Mouse (Mus musculus) erythroid progenitor cell, adult 5-6 weeks (primary cell): ENCODE results near the gene Gm12355. TPM values are rescaled to one million over a fixed set of nuclear protein-coding genes. Genes with fewer than 3 reads are reported as not detected.
"Not testable (repeated sequence)": the region's sequence is repeated elsewhere in the genome, so short reads cannot be mapped to it uniquely, and the experiment has no call there.

Experiments used
- ATAC-seq: replicated peaks from 2 replicates; pipeline ENCODE4 v1.8.0; 2016; ENCODE audit warnings: moderate number of reproducible peaks, mild to moderate bottlenecking, moderate TSS enrichment, inconsistent platforms; ENCODE audit not compliant: poor library complexity, low FRiP score, severe bottlenecking
- total RNA-seq, 2 experiments: library from RNA; stranded (forward) in 1 of 2; stranded (reverse) in 1 of 2; fragments of 150-400 nt in 1 of 2; fragments of 186-747, 209-891 nt in 1 of 2; gene quantifications; 2 replicates each; pipeline versions ENCODE4 v1.2.3 to v1.2.4; 2015 to 2017; ENCODE audit warnings: low replicate concordance in 2 of 2

Gm12355 gene
- 5.4 TPM in 1 of 2 replicates, not detected in the other for total RNA-seq (2015; ENCODE audit: low replicate concordance)
- total RNA-seq (2017; ENCODE audit: low replicate concordance), result 1.1 and 3.9 TPM in 2 replicates

DNA sequence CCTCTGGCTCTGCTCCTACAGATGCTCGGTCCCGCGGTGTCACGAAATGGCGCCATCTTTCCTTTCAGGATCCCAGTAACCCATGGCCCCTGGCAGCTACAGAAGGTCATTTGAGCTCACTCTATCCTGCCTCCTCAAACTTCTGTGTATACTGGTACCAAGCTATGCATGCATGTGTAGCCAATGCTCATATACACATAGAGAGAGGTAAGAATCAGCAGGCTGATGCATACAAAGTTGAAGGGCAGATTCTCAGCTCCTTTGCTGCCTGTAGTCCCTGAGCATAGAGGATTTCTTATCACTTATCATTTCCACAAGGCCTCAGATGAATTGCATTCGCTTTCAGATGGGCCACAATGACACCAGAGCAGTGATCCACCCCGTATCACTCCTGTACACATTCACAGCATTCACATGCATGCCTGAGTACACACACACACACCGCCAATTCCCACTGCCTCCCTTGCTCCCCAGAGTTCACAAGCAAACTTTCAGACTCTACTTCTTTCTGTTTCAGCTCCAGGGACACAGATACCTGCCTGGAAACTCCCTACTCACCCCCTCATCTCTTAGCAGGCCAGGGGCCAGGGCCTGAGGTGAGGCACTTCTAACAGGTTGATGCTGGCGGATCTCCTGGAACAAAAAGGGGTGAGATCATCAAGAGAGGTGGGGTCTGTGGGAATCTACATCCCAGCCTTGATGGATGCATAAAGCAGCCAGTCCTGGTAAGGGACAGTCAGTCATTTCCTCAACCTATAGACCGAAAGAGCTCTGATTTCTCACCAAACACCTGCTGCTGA is at the start of gene Gm12355, which contains the start of gene Gsdma3:
TSS of gene Gm12355 (minus strand) at position 51 of the 800 bp plus-strand sequence.
TSS of gene Gsdma3 (plus strand) at position 750 of the 800 bp plus-strand sequence.
- no peak for ATAC-seq

GRCm38 (mm10) chr11:98673136-98673535 is 47.7 kb upstream of the Gm12355 start:
- peak; percentile 82 for ATAC-seq

GRCm38 (mm10) chr11:98672482-98672881 is 47.0 kb upstream of the Gm12355 start:
- ATAC-seq, result no peak

DNA sequence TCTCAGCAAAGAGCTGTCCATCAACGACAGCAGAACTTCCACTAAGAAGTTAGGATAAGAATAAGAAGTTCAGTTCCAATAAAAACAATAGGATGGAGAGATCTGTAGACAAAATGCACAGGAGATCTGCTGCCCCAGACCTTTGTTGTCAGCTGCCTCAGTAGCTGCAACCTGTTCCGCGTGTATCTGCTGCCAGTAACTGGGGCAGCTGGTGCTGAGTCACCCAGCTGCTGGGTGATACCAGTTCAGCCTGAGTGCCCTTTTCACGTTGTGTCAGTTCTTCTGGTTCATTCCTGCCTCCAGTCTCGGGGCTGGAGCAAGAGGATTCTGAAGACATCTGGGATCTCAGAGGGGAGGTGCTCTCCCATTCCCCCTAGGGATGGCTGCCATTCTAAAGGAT is 46.4 kb upstream of the Gm12355 start:
- ATAC-seq, result peak; percentile 75

DNA sequence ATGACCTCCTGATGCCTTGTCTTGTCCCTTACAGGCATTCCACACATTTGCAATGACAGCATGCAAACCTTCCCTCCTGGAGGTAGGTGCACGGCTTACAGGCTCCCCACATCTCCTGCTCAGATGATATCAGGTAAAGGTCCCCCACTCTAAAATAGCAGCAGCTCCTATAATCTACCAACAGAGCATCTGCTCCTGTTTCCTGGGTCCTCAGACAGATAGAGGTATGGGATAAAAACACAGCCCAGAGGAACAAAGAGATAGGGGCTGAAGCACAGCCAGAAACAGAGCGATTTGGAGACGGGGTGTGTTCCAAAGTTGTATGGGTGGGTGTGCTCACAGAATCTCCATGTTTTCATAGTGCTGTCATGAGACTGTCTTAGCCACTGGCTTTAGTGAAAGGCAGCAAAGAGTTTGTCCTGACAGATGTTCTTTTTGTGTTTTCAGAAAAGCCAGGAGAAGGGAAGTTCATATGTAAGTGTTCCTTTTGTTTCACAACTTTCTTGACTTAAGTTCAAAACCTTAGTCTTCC is 45.9 kb upstream of the Gm12355 start:
- no peak for ATAC-seq

- no peak for ATAC-seq
Observed at GRCm38 (mm10) chr11:98668984-98669383, 43.5 kb upstream of the Gm12355 start.

GRCm38 (mm10) chr11:98664091-98664490 is 38.6 kb upstream of the Gm12355 start, which contains the start of gene Gsdma:
Gene Gsdma, plus strand, starts transcription at chr11:98664351.
- ATAC-seq, result no peak

- ATAC-seq, result peak; percentile 83
Observed at GRCm38 (mm10) chr11:98660517-98660916, 35.1 kb upstream of the Gm12355 start.

DNA sequence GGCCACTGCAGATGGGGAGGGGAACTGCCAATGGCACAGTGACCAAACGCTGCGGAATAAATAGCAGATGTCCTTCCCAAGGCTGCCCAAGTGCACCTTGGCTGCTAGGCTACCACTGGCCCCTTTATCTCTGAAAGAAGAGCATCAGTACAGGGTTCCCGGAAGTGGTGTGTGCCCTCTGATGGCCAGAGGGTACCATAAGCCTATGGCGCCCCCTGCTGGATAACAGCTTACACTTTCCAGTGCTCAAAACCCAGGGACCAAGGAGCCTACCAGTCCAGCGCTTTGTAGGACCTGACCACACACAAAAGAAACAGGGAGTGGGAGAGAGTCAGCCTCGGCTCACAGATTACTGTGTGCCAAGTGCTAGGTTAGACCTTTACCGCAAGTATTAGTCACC is 29.6 kb upstream of the Gm12355 start:
- ATAC-seq, result peak; percentile 75

GRCm38 (mm10) chr11:98646459-98646858 is 21.0 kb upstream of the Gm12355 start, which contains the start of gene Gsdma2:
Gene Gsdma2, plus strand, starts transcription at chr11:98646759.
- ATAC-seq, result no peak

DNA sequence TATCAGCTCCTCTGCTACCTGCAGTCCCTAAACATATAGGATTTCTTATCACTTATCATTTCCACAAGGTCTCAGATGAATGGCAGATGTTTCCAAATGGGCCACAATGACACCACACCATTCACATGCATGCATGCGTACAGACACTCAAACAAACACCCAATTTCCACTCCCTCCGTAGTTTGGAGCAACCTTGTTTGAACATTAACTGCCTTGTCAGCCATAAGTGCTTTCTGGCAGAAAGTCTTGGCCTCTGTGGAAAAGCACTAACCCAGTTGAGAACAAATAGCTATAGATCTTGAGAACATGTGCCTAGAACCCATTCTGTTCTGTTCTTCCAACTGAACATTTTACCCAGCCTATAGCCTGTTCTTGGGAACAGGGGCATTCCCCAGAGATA is 20.5 kb upstream of the Gm12355 start:
- no peak for ATAC-seq

DNA sequence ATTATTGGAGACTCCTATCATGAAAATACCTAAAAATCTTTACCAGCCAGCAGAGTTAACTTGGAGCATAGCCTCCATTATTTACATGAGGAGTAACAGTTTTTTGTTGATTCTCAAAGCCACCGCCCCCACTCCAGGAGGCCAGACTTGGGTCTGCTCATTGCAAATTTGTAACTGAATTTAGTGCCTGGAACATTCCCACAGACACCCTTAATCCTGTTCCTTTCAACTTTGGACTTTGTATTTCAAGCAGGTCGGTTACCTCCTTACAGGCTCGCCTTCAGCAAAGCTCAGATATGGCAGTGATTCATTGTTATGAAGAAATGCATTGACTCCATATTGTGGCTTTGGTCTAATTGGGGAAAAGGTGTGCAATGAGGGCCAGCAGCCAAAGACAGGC is 19.3 kb upstream of the Gm12355 start:
- ATAC-seq, result no peak

DNA sequence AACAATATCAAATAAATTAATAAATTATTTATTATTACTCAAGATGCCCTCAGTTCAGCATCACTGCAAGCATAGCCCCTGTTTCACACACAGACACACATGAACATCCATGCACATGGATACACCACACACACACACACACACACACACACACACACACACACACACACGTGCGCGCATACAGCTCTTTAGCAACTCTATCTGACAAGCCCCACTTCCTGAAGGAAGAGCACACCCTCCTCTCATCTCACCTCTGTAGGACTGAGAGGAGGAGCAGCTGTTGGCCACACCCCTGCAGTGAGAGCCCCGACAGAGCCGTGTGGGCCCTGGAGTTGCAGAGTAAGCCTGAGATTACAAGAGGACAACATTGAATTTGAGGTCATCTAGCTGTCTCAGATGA is 14.6 kb upstream of the Gm12355 start:
- ATAC-seq, result no peak

DNA sequence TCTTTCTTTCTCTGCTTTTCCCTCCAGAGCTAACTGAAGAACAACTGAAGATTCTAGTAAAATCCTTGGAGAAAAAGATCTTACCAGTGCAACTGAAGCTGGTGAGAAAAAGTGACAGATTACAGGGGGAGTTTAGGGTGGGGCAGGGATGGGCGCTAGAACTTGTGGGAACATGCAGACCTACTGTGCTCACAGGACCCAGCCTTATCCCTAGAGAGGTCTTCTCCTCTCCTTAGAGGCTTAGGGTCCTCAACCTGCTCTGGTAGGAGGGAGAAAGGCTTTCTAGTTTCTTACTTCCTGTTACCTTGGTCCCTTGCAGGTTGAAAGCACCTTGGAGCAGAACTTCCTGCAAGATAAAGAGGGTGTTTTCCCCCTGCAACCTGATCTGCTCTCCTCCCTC is 12.0 kb upstream of the Gm12355 start:
- no peak for ATAC-seq

DNA sequence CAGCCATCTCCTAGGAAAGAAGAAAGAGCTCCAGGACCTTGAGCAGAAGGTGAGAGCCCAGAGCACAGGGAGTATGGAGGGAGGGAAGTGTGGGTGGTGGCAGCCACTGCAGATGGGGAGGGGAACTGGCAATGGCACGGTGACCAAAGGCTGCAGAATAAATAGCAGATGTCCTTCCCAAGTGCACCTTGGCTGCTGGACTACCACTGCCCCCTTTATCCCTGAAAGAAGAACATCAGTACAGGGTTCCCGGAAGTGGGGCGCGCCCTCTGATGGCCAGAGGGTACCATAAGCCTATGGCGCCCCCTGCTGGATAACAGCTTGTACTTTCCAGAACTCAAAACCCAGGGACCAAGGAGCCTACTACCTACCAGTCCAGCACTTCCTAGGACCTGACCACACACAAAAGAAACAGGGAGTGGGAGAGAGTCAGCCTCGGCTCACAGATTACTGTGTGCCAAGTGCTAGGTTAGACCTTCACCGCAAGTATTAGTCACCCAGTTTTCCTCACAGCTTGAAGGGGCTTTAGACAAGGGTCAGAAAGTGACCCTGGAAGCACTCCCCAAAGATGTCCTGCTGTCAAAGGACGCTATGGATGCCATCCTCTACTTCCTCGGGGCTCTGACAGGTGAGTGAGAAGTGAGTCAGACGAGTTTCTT is 10.0 kb upstream of the Gm12355 start:
- ATAC-seq, result peak; percentile 90

- ATAC-seq, result no peak
Observed at GRCm38 (mm10) chr11:98630646-98631045, 5.2 kb upstream of the Gm12355 start.

GRCm38 (mm10) chr11:98628706-98629105 is 3.2 kb upstream of the Gm12355 start:
- no peak for ATAC-seq

DNA sequence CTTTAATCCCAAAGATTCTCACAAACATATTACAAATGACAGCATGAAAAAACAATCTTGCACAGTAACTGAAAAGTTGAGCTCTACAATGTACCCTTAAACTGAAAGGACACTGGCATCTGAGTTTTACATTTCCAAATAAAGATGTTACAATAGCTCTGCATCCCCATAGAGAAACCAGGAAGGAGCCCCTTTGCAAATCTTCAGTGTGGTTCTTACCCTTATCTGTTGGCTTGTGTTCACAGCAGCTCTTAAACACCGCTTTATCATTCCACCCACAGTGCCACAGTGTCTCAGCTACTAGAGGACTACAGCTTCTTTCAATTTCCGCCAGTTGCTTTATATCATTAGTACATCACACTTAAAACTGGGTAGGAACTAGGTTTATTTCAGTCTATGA is 1.1 kb downstream of the Gm12355 start:
- not testable (repeated sequence) for ATAC-seq

DNA sequence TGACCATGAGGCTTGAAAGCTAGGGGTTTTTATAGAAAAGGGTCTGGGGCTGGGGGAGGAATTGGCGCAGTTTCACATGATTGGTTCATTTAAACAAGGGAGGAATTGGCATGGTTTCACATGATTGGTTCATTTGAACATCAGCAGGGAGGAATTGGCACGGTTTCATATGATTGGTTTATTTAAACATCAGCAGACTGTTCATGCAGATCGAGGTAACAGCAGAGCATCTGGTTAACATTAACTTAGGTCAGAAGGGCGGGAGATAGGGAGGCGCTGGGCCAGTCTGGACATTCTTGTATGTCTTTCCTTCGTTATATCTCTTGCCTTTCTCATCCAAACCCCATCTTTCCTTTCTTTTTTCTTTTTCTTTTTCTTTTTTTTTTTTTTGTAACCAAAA is 1.5 kb downstream of the Gm12355 start:
- not testable (repeated sequence) for ATAC-seq

GRCm38 (mm10) chr11:98620791-98621190 is 4.7 kb downstream of the Gm12355 start:
- ATAC-seq, result no peak

DNA sequence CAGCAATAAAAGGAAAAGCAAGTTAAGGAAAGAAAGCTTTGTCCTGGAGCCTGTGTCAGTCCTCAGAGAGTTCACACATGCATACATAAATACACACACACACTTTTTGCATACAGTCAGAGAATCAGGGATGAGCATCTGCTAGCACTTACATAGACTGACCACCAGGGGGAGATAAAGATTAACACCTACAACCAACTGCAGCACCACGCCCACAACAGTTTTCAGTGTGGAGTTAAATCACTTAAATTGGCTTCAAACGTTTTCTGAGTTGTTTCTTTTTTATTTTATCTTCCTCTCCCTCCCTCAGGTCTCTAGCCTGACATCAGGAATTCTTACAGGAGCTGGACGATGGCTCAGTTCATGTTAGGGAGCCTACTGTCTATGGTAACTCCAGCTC is 18.7 kb downstream of the Gm12355 start:
- peak; percentile 86 for ATAC-seq
